Mouse (Mus musculus) T-helper 17 cell (primary cell): ENCODE data around the gene Pgbd1.
"Not testable (repeated sequence)": the region's sequence is repeated elsewhere in the genome, so short reads cannot be mapped to it uniquely, and the experiment has no call there.

Source experiments
- in situ Hi-C, 2 experiments: fragments of 300-600 bp; cut with MboI, MseI; formaldehyde crosslinking; loops; 1 replicate in 1 of 2; 2 replicates in 1 of 2; pipeline ENCODE4 v1.15.1; 2025; ENCODE audit warnings: high pct_unique_total_duplicates in 2 of 2

The Pgbd1 gene

GRCm38 (mm10) chr13:21415750-21416149, 25.1 kb downstream of the Pgbd1 start:
- in situ Hi-C loops: no loop called here

- in situ Hi-C loops: no loop called here
These were observed 25.6 kb downstream of the Pgbd1 start for GRCm38 (mm10) chr13:21415266-21415665.

GRCm38 (mm10) chr13:21414231-21415212, 26.3 kb downstream of the Pgbd1 start:
- in situ Hi-C loops: no loop called here

DNA sequence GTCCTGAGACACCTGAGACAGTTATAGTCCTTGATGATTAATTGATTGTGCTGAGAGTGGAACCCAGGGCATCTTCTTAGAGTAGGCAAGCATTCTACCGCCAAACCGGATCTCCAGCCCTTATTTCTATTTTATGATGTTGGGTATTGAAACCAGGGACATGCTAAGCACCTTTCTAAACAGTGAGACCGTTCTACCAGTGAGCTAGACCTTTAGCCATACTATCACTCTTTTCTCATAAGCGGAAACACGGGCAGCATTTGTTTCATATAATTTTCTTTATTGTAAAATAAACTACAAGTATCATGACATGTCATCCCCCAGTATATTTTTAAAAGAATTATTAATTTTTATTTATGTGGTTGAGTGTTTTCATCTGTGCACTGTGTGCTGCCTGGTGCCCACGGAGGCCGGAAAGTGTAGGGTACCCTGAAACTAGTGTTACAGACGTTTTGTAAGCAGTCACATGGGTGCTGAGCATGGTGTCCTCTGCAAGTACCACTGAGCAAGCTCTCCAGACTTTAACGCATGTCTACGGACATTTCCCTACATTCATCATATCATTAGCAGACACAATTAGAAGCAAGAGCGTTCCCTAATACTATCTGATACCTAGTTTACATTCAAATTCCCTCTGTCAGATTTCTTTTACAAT, 31.9 kb downstream of the Pgbd1 start:
- in situ Hi-C loops: loop anchor here in 1 of 2 experiments (5.0 kb wide), 1 partner anchor 52 kb away; no protein-coding TSS in a partner anchor

GRCm38 (mm10) chr13:21407969-21408804, 32.7 kb downstream of the Pgbd1 start:
- in situ Hi-C loops: loop anchor here in 1 of 2 experiments (5.0 kb wide), 1 partner anchor 51 kb away; no protein-coding TSS in a partner anchor

DNA sequence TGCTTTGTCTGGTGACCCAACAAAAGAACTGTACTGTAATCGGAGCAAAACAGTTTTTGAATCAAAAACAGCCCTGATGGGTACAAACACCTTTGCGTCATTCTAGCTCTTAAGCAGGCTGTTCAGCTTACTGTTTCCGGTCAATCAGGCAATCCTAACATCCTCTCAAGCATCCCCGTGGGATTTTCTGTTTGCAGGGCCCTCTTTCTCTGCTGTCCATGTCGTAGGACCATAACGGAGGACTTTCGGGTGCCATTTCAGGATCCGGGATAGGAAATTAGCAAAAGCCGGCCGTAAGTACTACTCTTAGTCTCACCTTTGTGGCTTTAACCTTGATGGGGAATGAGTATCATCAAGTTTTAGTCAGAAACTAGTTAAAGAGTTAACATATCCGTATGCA, 33.5 kb downstream of the Pgbd1 start:
- in situ Hi-C loops: loop anchor here in 1 of 2 experiments (5.0 kb wide), 1 partner anchor 50 kb away; no protein-coding TSS in a partner anchor

- in situ Hi-C loops: loop anchor here in 1 of 2 experiments (5.0 kb wide), 1 partner anchor 54 kb away; no protein-coding TSS in a partner anchor
These were observed 38.0 kb downstream of the Pgbd1 start for GRCm38 (mm10) chr13:21402848-21403247.

- in situ Hi-C loops: loop anchor here in 1 of 2 experiments (5.0 kb wide), 1 partner anchor 55 kb away; no protein-coding TSS in a partner anchor
These were observed 38.5 kb downstream of the Pgbd1 start, which contains the start of gene Zkscan3 for GRCm38 (mm10) chr13:21402287-21402846. TSS of gene Zkscan3 (minus strand) at chr13:21402755.

DNA sequence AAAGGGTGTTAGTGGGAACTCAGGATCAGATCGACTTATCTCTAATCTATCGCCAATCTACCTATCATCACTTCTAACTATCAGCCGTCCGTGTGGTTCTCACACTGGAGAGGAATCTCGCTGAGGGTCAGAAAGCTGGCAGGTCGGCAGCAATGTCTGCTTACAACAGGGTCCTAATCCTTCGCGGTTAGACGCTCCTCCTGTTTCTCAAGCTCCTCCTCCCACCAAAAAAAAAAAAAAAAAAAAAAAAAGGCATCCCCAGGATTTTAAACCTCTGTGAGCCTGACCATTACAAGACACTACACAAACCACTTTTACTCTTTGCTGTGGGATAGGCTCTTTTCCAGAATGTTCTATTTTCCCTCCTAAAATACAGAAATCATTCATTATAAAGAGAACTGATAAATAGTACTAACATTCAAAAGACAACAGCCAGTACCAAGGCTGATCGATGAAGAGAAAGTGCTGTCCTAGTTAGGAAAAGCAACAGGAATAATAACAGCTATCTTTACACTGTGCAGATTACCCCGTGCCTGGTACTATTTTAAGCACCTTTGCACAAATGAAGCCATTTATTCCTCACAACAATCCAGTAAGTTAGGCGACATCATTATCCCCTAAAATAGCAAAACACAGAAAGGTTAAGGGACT, 39.1 kb downstream of the Pgbd1 start:
- in situ Hi-C loops: loop anchor here in 1 of 2 experiments (5.0 kb wide), 1 partner anchor 56 kb away; no protein-coding TSS in a partner anchor

- in situ Hi-C loops: loop anchor here in 1 of 2 experiments (5.0 kb wide), 1 partner anchor 56 kb away; no protein-coding TSS in a partner anchor
These were observed 39.7 kb downstream of the Pgbd1 start for GRCm38 (mm10) chr13:21401166-21401565.

DNA sequence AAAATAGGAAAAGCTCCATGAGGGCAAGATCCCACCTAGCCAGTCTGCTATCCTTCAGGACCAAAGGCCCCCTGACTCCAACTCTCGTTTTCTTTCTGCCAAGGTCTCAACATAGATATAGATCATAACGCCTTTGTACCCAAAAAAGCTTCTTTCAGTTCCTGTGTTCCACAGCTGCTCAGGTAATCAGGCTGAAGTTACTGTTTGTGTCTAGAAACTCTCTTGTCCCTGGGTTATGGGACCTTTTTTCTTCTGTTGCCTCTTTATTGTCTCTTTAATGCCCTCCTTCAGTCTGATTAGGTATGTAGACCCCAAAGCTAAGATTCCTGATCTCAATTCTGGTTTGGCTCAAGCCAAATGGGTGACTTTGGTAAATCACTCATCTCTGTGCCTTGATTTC, 43.4 kb downstream of the Pgbd1 start:
- in situ Hi-C loops: no loop called here

- in situ Hi-C loops: not testable (repeated sequence)
These were observed 44.8 kb downstream of the Pgbd1 start for GRCm38 (mm10) chr13:21396048-21396447.

- in situ Hi-C loops: no loop called here
These were observed 45.2 kb downstream of the Pgbd1 start for GRCm38 (mm10) chr13:21395623-21396022.

DNA sequence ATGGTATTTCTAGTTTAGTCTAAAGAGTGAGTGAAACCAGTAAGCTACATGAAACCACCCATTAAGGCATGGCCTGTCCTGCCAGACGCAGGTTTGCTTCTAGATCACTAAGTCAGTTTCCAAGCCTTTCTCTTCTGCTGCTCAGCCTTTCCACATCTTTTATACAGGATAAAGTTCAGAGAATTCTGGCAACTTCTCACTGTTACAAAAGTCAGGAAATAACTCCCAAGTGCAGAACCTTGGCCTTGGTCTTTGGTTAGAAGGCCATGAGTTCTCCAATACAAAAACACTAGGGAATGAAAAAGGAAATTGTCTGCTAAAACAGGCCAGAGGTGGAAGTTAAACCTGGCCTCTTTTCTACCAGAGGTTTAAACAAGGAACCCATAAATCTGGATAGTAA, 45.6 kb downstream of the Pgbd1 start:
- in situ Hi-C loops: no loop called here

DNA sequence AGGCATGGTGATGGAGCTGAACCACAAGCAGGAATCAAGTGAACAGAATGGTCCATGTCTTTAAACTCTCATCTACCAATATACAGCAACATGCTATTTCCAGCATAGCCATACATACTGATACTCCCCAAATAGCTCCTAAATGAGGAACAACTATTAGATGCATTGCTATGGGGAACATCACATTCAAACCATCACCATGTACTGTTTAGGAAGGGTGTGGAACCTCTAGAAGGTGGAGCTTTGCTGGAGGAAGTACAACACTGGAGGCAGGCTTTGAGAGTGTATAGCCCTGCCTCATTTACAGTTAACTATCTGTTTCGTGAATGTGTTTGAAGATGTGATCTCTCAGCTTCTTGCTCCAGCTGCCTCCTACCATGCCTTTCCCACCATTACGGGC, 63.1 kb downstream of the Pgbd1 start:
- in situ Hi-C loops: no loop called here

GRCm38 (mm10) chr13:21372700-21373099, 68.2 kb downstream of the Pgbd1 start:
- in situ Hi-C loops: no loop called here
